Mouse (Mus musculus) liver, postnatal 0 days (tissue): ENCODE measurements around the gene Sh3gl1.

Experiments
- CTCF ChIP-seq: sonication (generic); IDR thresholded peaks from 2 replicates; pipeline ENCODE4 v1.5.1; 2016; ENCODE audit warnings: antibody characterized with exemption, low read depth
- EP300 ChIP-seq: IDR thresholded peaks from 2 replicates; pipeline ENCODE4 v1.6.1; 2016; ENCODE audit warnings: antibody characterized with exemption, low read depth, mild to moderate bottlenecking

DNA sequence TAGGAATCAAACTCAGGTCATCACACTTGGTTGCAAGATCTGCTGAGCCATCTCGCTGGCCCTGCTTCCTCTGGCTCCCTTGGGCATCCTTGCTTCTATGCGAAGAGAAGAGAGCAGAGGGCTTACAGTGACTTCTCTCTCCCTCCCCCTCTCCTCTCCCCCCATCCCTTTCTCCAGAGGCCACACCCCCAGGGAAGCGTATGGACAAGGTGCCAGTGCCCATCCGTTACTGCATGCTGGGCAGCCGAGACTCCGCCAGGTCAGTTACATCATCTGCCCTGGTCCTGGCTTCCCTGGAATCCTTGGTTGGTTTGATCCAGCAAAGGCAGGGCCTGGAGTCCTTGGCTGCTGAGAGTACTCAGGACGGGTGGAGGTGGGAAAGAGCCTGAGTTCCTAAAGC lies 25.0 kb downstream of the Sh3gl1 start:
- TF ChIP-seq CTCF (no peak), EP300 (no peak)
